Mouse (Mus musculus): ENCODE data around the gene Smg6. TPM values are rescaled to one million over a fixed set of nuclear protein-coding genes. Genes with fewer than 3 reads are reported as not detected.

Smg6 gene
- total RNA-seq (2023) = 23.2 and 36.5 TPM in 2 replicates

DNA sequence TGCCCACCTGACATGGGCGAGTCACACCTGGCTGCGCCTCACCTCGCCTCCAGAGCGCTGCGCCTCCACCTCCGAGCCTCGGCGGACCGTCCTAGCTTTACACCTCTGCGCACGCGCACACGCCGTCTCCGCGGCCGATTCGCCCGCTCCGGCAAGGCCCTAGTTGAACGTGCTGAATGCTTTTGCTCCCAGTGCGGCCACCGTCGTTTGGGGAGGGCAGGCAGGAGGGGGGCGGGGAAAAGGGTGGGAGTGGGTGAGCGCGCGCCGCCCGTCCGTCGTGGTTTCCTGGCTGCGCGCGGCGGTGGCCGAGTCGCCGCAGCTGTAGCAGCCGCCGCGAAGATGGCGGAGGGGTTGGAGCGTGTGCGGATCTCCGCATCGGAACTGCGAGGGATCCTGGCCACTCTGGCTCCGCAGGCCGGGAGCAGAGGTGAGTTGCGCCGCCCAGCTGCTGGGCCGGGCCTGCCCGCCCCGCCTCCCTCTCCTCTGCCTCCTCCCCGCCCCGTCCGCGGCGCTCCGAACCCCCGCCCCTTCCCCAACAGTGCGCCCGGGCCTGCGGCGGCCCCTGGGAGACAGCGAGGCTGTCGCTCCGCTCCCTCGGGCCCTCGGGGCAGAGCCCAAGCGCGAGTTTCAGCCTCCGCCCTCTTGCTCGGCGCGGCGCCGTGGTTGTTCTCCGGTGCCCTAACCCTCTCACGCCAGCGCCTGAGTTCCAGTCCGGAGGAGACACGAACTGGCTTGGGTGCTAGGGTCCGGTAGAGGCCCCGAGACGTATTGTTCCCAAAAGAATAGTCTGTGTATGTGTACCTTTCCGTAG lies at the start of gene Smg6, which contains the start of gene Srr:
Smg6 (plus strand) TSS at position 247 of the 811 bp plus-strand sequence.
Srr (minus strand) TSS at position 372 of the 811 bp plus-strand sequence.

DNA sequence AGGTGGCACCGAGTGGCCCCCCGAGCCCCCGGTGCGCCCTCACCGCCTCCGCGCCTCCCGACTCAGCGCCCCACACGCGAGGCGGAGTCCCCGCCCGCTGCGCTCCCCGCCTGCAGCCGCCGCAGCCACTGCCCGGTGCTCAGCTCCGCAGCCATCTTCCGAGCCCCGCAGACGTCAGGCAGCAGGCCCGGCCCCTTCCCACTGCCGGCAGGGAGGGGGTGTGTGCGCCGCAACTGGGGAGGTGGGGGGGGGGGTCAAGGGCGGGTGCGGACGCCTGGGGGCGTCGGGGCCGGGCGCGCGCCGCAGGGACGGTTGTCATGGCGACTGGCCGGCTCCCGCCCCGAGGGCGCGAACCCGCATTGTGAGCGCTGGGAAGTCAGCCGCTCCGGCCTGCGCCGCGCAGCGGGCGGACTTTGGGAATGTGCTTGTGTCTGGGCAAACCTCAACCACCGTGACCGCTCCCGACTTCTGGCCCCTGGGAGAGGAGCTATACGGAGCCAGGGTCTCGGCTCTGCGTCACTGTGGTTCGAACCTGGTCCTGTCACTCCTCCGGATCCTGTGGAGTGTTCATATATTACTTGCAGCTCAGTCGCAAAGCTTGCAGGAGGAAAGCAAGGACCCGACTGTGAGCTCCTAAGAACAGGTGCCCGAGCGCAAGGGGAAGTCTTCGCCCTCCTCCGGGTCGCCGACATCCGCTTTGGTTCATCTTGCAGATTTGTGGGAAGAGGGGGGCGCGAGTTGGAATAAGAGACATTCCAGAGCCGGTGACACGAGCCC lies 28.5 kb upstream of the Smg6 start, which contains the start of gene Sgsm2:
Sgsm2 (minus strand) TSS at position 160 of the 777 bp plus-strand sequence.

DNA sequence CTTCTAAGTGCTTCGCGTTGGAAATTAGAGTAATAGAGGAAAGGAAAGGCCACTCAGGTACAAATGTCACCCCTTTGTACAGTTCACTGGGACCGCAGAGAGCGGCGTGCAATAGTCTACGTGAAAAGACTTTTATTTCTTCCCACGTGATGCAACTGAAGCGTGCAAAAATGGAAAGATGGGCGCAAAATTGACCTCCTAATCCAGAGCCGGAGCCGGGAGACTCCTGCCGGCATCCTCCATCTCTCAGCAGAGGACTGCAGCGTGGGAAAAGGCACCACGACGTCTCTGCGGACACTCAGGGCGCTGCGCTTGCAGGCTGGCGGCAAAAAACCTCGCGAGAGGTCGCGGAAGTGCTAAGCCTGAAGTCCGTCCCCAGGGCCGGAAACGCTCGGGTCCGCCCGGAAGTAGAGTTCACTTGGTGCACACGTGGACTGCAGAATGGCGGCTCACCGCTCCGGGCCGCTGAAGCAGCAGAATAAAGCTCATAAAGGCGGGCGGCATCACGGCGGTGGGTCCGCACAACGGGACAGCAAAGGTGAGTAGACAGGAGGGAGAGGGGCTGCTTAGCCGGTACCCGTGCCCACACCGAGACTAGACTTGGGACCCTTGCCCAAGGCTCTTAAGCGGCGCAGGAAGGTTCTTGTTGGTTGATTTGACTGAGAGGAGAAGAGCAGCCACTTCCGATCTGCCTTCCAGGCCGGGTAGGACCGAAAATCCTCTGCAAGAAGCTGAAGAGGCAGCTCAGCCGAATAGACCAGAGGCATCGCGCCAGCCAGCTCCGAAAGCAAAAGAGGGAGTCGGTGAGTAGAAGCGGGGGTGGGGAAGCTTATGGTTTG lies 27.7 kb upstream of the Smg6 start, which contains the start of gene Tsr1:
Tsr1 (plus strand) TSS at position 394 of the 839 bp plus-strand sequence.

DNA sequence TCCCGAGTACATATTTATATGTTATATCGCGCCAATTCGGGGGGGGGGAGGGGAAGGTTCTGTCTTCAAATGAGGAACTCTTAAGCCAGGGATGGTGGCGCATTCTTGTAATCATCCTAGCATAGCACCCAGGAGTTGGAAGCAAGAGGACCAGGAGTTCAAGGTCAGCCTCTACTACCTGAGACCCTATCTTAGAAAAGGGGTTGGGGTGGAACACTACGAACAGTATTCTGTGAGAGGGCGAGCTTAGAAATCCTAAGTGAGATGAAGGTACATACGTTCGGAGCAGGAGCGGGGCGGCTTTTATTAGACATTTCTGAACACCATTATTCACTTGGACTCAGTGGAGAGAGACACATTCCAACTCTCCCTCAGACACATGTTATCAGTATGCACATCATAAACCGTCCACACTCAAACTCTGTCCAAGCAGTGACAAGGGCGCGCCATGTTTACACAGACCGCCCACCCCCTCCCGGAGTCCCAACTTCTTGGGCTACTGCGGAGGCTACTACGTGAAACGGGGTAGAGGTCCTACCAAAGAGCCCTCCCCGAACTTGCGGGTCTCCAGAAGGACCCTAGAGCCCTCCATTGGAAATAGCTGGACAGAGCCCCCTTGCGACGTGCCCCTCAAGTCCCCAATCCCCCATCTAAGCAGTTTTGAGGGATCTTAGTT lies 243.9 kb downstream of the Smg6 start, which contains the start of gene Hic1:
Hic1 (minus strand) TSS at position 115 of the 676 bp plus-strand sequence.

DNA sequence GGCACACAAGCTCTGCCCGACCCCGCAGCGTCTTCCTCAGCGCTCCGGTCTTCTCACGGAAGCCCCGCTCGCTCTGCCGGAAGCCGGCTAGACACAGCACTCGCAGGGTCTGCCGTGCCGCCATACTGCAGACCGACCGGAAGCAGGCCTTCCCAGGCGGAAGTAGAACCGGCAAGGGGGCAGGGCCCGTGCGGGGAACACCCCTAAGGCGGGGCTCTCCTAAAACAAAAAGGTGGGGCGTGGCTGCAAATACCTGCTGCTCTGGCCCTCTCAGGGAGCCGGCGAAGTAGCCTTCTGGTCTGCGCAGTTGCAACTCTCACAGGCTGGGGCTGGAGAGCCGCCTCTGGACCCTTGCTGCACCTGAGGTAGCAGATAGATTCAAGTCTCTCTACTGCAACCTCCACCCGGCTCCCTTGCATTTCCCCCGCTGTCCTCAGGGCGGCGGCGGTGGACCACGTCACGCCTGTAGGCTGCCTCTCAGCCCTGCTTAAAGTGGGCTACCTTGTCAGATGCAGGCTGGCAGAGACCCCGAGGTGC lies 253.1 kb downstream of the Smg6 start, which contains the start of gene Ovca2:
Ovca2 (minus strand) TSS at position 164 of the 537 bp plus-strand sequence.

DNA sequence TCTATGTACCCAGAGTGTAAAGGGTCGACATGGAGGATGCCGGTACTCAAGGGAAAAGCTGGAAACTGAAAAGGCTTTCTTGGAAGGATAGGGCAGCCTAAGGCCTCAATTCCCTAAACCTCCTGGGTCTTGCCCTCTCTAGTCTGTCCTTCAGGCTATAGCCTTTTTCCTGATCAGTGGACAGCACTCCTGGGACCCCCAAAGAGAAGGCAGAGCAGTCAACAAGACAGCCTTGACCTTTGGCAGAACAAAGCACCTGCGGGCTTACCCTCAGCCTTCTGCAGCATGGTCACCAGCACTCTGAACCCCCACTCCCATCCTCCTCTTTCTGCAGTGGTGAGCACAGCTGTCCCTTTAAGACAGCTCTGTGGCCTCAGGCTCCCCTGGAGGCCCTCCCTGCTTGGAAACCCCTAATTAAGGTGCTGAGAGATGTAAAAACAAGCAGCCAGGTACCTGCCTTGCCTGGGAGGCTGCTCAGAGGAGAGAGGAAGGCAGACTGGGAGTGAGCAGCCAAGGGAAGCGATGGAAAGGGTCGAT lies 265.4 kb downstream of the Smg6 start, which contains the start of gene Dph1:
Dph1 (minus strand) TSS at position 337 of the 537 bp plus-strand sequence.

DNA sequence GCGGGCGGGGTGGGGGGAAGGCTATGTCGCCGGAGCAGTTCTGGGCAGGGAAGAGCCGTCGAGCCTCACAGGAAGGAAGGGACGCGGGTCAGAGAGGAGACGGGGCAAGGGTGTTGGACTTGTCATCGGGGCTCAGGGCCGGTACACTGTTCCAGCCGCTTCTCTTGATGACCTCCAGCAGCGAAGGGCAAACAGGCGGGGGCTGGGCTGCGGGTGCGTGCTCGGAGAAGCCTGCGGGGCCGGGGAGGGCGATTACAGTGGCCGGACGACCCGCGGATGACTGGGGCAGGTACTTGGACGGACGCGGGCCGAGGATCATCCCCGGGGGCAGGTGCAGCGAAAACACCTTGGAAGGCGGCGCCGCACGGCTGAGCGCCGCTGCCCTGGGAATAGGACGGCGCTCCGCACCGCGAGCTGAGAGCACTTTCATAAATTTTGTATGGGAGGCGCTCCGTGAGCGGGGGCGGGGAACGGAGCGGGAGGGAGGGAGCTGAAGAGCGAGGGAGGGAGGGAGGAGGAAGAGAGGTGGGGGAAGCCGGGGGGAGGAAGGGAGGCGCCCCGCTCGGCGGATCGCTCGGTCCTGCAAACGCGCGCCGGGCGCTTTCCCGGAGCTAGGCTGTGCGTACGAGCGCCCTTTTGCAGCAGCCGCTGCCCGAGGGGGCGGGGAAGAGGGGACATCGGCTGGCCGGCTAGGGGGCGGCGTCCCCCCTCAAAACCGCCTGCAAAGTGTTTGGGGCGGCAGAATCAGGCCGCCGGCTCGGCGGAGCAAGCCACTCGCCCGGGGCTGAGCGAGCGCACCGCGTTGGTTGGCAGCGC lies 267.8 kb downstream of the Smg6 start, which contains the start of gene Rtn4rl1:
Rtn4rl1 (plus strand) TSS at position 528 of the 816 bp plus-strand sequence.

Other genes starting within 250 kb of the Smg6 start
- 115 and 117 TPM in 2 replicates for gene Pafah1b1, start 201.2 kb upstream of the Smg6 start, total RNA-seq (2023)
- 6.8 and 11.3 TPM in 2 replicates for gene Mettl16, start 155.0 kb upstream of the Smg6 start, total RNA-seq (2023)
- gene Mnt, start 94.9 kb upstream of the Smg6 start, total RNA-seq (2023) = 47.0 and 55.4 TPM in 2 replicates
- 1.6 and 2.7 TPM in 2 replicates for gene Sgsm2, start 28.8 kb upstream of the Smg6 start, total RNA-seq (2023)
- 15.8 and 17.8 TPM in 2 replicates for gene Tsr1, start 27.8 kb upstream of the Smg6 start, total RNA-seq (2023)
- gene Srr, start 125 bp downstream of the Smg6 start, total RNA-seq (2023) = 1.6 and 5.4 TPM in 2 replicates
- 4.1 and 7.8 TPM in 2 replicates for gene Hic1, start 243.7 kb downstream of the Smg6 start, total RNA-seq (2023)